Mouse (Mus musculus) layer of hippocampus, postnatal 10 days (tissue): ENCODE measurements around the gene Pbld2. TPM values are rescaled to one million over a fixed set of nuclear protein-coding genes. Genes with fewer than 3 reads are reported as not detected.

Source experiments
- total RNA-seq, 2 experiments: library from RNA; stranded (reverse); gene quantifications; 2 replicates each; pipeline ENCODE4 v1.2.3; 2021

Gene Pbld2
- total RNA-seq, 2 experiments from 2014 or later: 1.6 to 2.9 TPM

Other genes starting within 250 kb of the Pbld2 start
- 10 to 100 TPM; 55.2 to 71.8 TPM for gene Ccar1, start 232.0 kb upstream of the Pbld2 start, total RNA-seq
- gene Tet1, start 115.3 kb upstream of the Pbld2 start, total RNA-seq: 10 to 100 TPM; 54.0 to 56.4 TPM
- 10 to 100 TPM; 37.2 to 37.9 TPM for gene Slc25a16, start 103.7 kb upstream of the Pbld2 start, total RNA-seq
- gene Dna2, start 77.3 kb upstream of the Pbld2 start, total RNA-seq: 1 to 10 TPM; 2.2 to 2.9 TPM
- 10 to 100 TPM; 67.4 to 76.3 TPM for gene Rufy2, start 44.1 kb upstream of the Pbld2 start, total RNA-seq
- gene Hnrnph3, start 98 bp upstream of the Pbld2 start, total RNA-seq: 10 to 100 TPM; 33.8 to 51.7 TPM
- gene Pbld1, start 35.8 kb downstream of the Pbld2 start, total RNA-seq: under 1 TPM in 1 of 2 experiments, not detected in 1; 0.53 TPM
- 1 to 10 TPM; 2.1 to 2.6 TPM for gene Atoh7, start 75.3 kb downstream of the Pbld2 start, total RNA-seq
- gene Mypn, start 179.6 kb downstream of the Pbld2 start, total RNA-seq: 1 to 10 TPM; 3.7 to 4.2 TPM
- gene Herc4, start 219.5 kb downstream of the Pbld2 start, total RNA-seq: 10 to 100 TPM; 38.1 to 40.2 TPM